Mouse (Mus musculus): ENCODE results near the gene Hnrnpul1. TPM values are rescaled to one million over a fixed set of nuclear protein-coding genes. Genes with fewer than 3 reads are reported as not detected.
A peak's percentile ranks its signal among the peaks of the same experiment; 100 is the strongest.

The Hnrnpul1 gene
- total RNA-seq, 4 experiments from 2014 or later, result 97.0 to 132 (median 119) TPM

DNA sequence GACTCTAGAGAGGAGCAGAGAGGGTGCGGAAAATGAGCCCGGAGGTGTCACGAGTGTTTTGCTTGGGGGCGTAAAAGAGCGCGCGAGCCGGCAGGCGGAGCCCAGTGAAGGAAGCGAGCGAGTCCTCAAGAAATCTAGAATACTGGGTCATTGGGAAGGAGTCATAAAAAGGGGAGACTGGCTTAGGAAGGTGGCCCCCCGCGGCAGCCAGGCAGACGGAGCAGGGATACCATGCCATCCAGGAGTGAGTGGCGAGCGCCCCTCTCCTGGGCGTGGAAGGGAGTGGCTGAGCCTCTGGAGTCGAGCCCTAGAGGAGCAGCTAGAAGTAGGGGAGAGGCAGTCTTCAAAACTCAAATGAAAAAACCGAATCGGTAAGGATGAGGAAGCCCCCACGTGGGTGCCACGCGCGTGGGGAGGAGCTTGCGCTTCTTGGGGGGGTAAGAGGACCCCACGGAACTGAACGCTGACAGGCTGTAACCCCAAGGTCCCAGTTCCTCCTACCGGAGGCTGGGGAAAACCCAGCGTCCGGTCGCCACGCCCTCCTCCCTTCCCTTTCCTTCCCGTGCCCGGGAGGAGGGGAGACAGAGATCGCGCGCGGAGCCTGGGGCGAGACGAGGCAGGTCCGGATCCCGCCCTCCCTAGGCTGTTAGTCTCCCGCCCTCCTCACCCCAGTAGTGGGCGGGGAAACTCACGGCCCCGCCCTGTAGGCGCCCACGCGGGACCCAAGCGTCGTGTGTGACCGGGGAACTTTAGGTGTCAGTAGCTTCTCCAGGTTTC is 65.6 kb downstream of the Hnrnpul1 start:
- DNase-seq, result peak; percentile 76

DNA sequence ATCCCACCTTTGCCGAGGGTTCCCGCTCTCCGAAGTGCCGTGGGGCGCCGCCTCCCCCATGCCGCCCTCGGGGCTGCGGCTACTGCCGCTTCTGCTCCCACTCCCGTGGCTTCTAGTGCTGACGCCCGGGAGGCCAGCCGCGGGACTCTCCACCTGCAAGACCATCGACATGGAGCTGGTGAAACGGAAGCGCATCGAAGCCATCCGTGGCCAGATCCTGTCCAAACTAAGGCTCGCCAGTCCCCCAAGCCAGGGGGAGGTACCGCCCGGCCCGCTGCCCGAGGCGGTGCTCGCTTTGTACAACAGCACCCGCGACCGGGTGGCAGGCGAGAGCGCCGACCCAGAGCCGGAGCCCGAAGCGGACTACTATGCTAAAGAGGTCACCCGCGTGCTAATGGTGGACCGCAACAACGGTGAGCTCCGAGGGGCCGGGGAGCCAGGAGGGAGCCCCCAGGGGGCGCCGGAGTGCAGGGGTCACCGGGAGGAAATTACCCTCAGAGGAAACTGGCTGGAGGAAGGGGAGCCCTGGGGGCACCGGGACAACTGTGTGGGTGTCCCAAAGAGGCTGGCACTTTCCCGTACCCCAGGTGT is 66.7 kb downstream of the Hnrnpul1 start:
- no peak for DNase-seq

DNA sequence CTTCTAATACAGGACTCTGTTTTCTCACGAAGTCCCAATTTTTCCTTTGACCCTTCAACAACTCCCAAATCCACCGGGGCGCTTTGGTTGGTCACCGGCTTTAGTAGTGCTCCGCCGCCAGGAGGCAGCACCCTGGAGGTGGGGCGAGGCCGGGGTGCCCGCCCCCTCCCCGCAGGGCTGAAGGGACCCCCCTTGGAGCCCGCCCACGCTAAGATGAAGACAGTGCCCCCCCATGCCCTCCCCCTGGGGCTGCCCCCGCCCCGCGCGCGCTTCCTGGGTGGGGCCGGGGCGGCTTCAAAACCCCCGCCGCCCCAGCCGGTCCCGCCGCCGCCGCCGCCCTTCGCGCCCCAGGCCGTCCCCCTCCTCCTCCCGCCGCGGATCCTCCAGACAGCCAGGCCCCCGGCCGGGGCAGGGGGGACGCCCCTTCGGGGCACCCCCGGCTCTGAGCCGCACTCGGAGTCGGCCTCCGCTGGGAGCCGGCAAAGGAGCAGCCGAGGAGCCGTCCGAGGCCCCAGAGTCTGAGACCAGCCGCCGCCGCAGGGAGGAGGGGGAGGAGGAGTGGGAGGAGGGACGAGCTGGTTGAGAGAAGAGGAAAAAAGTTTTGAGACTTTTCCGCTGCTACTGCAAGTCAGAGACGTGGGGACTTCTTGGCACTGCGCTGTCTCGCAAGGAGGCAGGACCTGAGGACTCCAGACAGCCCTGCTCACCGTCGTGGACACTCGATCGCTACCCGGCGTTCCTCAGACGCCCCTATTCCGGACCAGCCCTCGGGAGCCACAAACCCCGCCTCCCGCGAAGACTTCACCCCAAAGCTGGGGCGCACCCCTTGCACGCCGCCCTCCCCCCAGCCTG is 67.7 kb downstream of the Hnrnpul1 start, which contains the start of gene Tgfb1:
Gene Tgfb1 (plus strand): TSS at position 323 of the 852 bp plus-strand sequence.
- DNase-seq, result peak; percentile 66

DNA sequence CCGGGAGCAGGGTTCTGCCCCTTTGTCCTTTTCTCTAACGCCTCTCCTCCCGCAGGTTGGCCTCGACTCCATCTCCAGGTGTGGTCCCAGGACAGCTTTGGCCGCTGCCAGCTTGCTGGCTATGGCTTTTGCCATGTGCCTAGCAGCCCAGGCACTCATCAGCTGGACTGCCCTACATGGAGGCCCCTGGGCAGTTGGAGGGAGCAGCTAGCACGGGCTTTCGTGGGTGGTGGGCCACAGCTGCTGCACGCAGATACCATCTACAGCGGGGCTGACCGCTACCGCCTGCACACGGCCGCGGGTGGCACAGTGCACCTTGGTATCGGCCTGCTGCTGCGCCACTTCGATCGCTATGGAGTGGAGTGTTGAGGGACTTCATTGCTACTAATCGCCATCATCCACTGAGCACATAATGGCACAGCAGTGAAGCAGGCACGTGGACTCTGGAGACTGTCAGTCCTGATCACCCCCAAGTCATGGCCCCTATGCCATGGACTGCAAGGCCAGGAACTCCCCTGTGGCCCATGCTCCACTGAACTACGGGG is 68.6 kb downstream of the Hnrnpul1 start:
- DNase-seq, result no peak

DNA sequence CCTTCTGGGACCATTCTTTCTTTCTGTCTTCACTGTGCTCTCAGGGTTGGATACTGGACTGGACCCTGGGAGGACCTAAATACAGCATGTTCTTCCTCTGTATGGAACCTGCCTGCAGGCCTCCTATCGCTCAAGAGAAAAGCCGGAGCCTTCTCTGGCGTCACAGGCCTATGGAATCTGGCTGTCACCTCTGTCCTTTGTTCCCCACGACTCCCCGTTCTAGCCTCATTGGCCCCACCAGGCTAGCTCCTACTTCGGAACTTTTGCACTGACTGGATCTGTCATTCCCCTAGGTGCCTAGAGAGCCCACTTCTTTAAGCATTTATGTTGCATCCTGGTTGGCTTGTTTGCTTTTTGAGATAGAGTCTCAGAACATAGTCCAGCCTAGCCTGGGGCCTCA is 69.9 kb downstream of the Hnrnpul1 start:
- no peak for DNase-seq

DNA sequence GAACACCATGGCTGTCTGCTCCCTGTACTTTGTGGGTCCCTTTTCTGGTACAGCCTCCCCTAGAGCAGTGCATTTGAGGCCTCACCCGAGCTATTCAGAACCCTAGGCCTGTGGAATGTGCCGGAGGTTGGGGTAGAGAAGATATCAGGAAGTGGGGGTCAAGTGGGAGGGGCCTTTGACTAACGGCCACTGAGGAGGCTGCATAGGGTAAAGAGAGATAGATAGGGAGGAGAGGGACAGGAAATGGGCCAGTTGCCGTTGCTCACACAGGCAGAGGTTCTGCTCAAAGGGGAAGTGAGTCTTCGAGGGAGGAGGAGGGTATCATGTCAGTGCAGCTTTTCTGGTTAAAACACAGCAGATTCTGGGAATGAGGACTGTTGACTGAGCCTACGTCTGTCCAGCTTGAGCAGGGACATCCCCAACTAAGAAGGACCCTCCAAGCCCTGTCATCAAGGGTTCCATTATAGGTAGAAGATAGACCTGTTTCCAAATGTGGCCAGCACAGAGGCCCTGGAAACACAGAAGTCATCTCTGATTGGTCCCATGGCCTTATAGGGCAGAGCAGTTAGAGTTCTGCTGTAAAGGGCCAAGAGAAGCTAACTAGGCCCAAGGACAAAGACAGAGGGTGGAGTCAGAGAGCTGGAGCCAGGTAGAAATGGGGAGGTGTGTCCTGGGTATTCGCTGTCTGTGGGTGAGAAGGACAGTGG is 70.9 kb downstream of the Hnrnpul1 start:
- no peak for DNase-seq

DNA sequence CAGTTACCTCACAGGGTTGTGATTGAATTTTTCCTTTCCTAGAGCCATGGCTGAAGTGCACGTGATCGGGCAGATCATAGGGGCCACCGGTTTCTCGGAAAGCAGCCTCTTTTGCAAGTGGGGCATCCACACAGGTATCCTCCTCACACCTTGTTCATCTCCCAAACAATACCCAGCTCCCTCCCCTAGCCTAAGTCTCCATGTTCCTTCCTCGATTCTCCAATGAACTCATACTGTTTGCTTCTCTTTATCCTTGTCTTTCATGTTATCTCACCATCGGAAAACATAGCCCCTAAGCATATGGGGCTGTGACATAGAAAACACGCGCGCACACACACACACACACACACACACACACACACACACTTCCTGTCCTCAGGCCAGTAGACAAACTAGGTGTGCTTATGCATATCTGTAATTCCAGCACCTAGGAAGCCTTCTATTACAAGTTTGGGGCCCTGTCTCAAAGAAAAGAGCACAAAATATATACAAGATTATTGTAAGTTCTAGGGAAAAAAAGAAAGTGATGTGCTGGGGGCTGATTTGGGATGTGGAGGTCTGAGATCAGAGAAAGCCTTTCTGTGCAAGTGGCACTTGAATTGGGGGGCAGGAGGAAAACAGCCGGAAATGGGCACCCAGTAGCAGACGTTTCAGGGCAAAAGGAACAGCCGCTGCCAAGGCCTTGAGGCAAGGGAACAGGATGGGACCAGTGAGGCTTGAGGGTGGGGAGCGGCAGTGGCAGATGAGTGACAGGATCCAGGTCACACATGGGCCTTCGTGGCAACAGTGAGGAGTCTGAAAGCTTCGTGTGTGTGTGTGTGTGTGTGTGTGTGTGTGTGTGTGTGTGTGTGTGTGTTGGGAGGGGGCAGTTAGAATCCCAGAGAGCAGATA is 73.0 kb downstream of the Hnrnpul1 start:
- no peak for DNase-seq

DNA sequence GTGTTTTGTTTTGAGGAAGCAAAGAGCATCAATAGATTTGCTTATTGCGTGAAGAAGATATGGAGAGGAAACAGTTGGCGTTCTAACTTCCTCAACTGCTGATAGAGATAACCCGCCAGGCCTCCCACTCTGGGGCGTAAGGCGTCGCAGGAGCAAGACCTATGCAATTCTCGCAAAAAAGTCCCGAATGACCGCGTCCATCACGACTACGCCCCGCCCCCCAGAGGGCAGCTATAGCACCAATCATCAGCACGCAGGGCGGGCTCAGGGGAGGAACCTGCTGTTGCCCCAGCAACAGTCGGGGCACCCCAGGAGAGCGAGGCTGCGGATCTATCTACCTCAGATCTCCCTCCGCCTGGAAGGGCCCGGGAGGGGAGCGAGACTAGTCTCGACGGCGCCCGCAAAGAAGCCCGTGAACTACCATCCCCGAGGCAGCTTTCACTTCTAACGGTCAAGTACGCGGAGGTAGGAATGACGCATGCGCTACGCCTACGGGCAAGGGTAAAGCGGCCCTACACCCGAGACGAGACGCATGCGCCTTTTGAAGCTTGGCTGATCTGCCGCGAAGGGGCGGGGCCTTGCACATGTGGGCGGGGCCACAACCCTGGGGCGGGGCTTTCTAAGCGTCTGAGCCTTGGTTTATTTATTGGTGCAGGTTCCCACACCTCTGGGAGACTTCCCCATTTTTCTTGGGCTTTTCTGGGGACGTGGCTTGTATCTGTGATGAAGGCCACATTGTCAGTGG is 73.9 kb downstream of the Hnrnpul1 start, which contains the start of gene B9d2:
Gene B9d2 (plus strand): TSS at position 267 of the 745 bp plus-strand sequence.
- DNase-seq, result peak; percentile 94

DNA sequence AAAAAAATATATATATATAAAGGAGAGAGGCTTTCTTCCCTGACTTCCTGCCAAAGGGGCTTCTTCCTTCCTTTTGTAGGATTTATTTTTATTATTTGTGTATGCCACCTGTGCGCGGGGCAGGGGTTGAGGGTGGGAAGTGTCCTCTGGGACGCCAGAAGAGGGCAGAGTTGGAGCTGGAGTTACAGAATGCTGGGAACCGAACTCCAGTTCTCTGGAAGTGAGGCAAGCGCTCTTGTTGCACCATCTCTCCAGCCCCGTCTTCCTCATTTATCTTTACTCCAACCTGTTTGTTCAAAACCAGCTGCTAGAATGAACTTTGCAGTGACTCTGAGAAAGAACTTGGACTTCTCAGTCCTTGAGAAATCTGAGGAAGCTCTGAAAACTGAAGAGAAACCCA is 74.6 kb downstream of the Hnrnpul1 start:
- DNase-seq, result no peak

GRCm38 (mm10) chr7:25677013-25677412 is 77.5 kb downstream of the Hnrnpul1 start:
- DNase-seq, result no peak

GRCm38 (mm10) chr7:25676085-25676781 is 78.3 kb downstream of the Hnrnpul1 start:
- DNase-seq, result peak; percentile 53

- no peak for DNase-seq
These were observed 79.2 kb downstream of the Hnrnpul1 start for GRCm38 (mm10) chr7:25675405-25675804.

DNA sequence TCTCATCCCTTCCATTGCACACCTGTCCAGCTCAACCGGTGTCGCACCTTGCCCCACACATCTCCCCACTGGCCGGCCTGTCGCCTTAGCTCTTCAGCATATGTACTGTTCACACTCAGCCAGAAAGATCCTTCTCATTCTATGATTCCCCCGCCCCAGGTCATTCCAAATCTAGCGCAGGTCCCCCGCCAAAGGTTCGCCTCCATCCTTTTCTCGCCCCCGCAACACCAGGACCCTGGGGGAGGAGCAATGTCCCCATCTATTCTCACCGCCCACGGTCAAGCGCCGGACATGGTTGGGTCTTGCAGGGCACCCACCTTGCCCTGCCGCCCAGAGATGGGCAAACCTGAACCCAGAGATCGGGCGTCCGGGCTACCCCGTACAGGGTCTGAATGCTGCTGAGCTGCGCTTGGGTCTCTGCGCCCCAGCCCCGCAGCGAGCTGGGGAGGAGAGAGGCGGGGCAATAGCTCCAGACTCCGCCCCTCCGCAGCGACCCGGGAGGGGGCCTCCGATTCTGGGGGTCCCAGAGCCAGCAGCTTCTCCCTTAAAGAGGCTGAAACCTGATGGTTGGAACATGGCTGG is 79.7 kb downstream of the Hnrnpul1 start, which contains the start of gene Tmem91:
Gene Tmem91 (minus strand): TSS at position 448 of the 582 bp plus-strand sequence.
- DNase-seq, result no peak

DNA sequence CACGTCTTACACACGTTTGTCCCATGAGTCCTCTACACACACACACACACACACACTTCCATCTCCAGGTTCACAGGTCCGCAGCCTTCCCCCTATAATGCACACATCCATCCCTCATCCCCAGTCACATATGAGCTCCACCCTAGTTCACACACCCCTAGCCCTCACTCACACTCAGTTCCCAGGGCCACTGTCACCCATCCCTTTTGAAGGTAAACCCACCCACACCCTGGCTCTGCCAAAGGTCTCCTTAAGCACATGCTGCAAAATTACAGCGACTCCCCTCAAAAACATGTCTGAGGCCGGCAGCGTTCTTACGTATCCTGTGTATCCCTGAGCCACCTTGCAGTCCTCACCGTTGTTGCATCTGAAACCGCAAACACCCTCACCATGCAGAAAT is 80.3 kb downstream of the Hnrnpul1 start:
- DNase-seq, result no peak

DNA sequence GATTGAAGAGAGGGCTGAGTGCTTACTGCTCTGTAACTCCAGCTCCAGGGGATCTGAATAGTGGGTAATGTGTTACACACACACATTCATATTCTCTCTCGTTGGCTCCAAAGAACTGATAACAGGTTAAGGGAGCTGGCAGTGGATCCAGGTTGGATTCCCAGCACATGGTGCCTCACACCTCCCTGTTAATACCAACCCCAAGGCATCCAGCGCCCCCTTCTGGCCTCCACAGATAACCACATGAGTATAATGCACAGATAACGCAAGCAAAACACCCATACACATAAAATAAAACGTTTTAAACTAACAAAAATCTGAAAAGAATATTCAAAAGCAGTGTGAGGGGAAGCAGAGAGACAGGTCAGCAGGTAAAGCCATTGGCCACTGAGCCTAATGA is 82.1 kb downstream of the Hnrnpul1 start:
- no peak for DNase-seq

DNA sequence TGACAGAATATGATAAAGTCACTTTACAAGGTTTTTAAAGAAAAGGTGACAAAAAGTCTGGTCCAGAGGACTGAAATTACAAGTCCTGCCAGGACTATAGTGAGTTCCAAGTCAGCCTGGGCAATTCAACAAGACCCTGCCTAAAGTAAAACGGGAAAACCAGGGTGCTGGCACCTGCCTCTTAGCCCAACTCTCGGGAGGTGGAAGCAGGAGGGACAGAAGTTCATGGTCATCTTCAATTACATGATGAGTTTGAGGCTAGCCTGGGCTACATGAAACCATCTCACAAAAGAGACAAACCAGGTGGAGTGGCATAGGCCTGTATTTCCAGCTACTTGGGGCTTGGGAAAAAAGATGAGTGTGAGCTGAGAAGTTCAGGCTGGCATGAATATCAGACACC is 82.9 kb downstream of the Hnrnpul1 start:
- no peak for DNase-seq

All from adrenal gland, adult 8-10 months (tissue).